Mouse (Mus musculus) neural tube, embryonic 14.5 days (tissue): ENCODE data around the gene C1ra. TPM values are rescaled to one million over a fixed set of nuclear protein-coding genes. Genes with fewer than 3 reads are reported as not detected.
"Not testable (repeated sequence)": the region's sequence is repeated elsewhere in the genome, so short reads cannot be mapped to it uniquely, and the experiment has no call there.

Experiments
- ATAC-seq: fragments of 200-750 bp; cut with Nextera tagmentation; 2 replicates; pipeline ENCODE4 v1.8.0; 2017; ENCODE audit warnings: low read depth, mild to moderate bottlenecking, moderate TSS enrichment, moderate library complexity
- H3K27ac ChIP-seq: fragments of 300-500 bp; sonication (generic); 2 replicates; pipeline ENCODE4 v1.5.1; 2014; ENCODE audit warnings: low read depth, mild to moderate bottlenecking, control low read depth, low read length, moderate library complexity, mixed read lengths
- H3K27me3 ChIP-seq: fragments of 300-500 bp; sonication (generic); 2 replicates; pipeline ENCODE4 v1.6.1; 2014; ENCODE audit warnings: low read length; ENCODE audit not compliant: control insufficient read depth, insufficient read depth
- H3K36me3 ChIP-seq: fragments of 300-500 bp; sonication (generic); 2 replicates; pipeline ENCODE4 v1.6.1; 2014; ENCODE audit warnings: low read length, mixed read lengths; ENCODE audit not compliant: control insufficient read depth, insufficient read depth
- H3K4me1 ChIP-seq: fragments of 300-500 bp; sonication (generic); 2 replicates; pipeline ENCODE4 v1.6.1; 2014; ENCODE audit warnings: low read length; ENCODE audit not compliant: control insufficient read depth, insufficient read depth
- H3K4me2 ChIP-seq: fragments of 300-500 bp; sonication (generic); 2 replicates; pipeline ENCODE4 v1.6.1; 2014; ENCODE audit warnings: mild to moderate bottlenecking, low read depth, low read length, control low read depth
- H3K4me3 ChIP-seq: fragments of 300-500 bp; sonication (generic); 2 replicates; pipeline ENCODE4 v1.5.1; 2014; ENCODE audit warnings: low read depth, low read length, control low read depth, mixed read lengths
- H3K9ac ChIP-seq: fragments of 300-500 bp; sonication (generic); replicated peaks from 2 replicates; pipeline ENCODE4 v1.6.1; 2014; ENCODE audit warnings: low read depth, mild to moderate bottlenecking, control low read depth, low read length, mixed read lengths
- H3K9me3 ChIP-seq: fragments of 300-500 bp; sonication (generic); 2 replicates; pipeline ENCODE4 v1.6.1; 2016; ENCODE audit warnings: low read length; ENCODE audit not compliant: control insufficient read depth
- WGBS: fragments of 180-500 bp; shearing (Covaris S2); extraction: QIAGEN DNeasy Blood & Tissue Kit; methylation state at CpG from one replicate; pipeline ENCODE4 v1.1.7; 2014; 5-methylcytosine and 5-hydroxymethylcytosine counted together
- polyA plus RNA-seq: library from polyadenylated mRNA; unstranded; fragments of >200 nt; fragmentation: Nextera tagmentation; extraction: Ambion mirVana; gene quantifications from 2 replicates; pipeline ENCODE4 v1.2.1, GENCODE M21; 2014

The C1ra gene
- polyA plus RNA-seq, 1 experiment from 2014 or later: 0.11 TPM

GRCm38 (mm10) chr6:124496054-124496453, 16.2 kb upstream of the C1ra start:
- no peaks in the 10 kb centered on the region for H3K9me3 ChIP-seq
- no peaks in the 10 kb centered on the region for H3K36me3 ChIP-seq
- no peak overlapping the region for H3K27ac ChIP-seq
- H3K4me1 ChIP-seq: no peaks in the 10 kb centered on the region
- no peak overlapping the region for H3K4me2 ChIP-seq
- WGBS: 96% methylated on average over 5 of the region's 5 CpGs
- H3K27me3 ChIP-seq: no peaks in the 10 kb centered on the region
- no peak overlapping the region for H3K4me3 ChIP-seq
- H3K9ac ChIP-seq: no peak overlapping the region
- ATAC-seq: no peak

- H3K4me2 ChIP-seq: no peak overlapping the region
- H3K4me1 ChIP-seq: no peaks in the 10 kb centered on the region
- H3K27ac ChIP-seq: no peak overlapping the region
- WGBS: 50% methylated on average over 10 of the region's 10 CpGs
- no peak overlapping the region for H3K4me3 ChIP-seq
- H3K9ac ChIP-seq: no peak overlapping the region
- H3K36me3 ChIP-seq: no peaks in the 10 kb centered on the region
- no peaks in the 10 kb centered on the region for H3K9me3 ChIP-seq
- ATAC-seq: no peak
- no peaks in the 10 kb centered on the region for H3K27me3 ChIP-seq
Observed at GRCm38 (mm10) chr6:124499914-124500566, 12.2 kb upstream of the C1ra start.

- ATAC-seq: no peak
- WGBS: 77% methylated on average over 4 of the region's 4 CpGs
- H3K27me3 ChIP-seq: no peaks in the 10 kb centered on the region
- no peaks in the 10 kb centered on the region for H3K4me1 ChIP-seq
- H3K9ac ChIP-seq: no peak overlapping the region
- no peaks in the 10 kb centered on the region for H3K9me3 ChIP-seq
- no peak overlapping the region for H3K27ac ChIP-seq
- no peak overlapping the region for H3K4me3 ChIP-seq
- no peak overlapping the region for H3K4me2 ChIP-seq
- no peaks in the 10 kb centered on the region for H3K36me3 ChIP-seq
Observed at GRCm38 (mm10) chr6:124501473-124501872, 10.7 kb upstream of the C1ra start.

- no peaks in the 10 kb centered on the region for H3K9me3 ChIP-seq
- no peaks in the 10 kb centered on the region for H3K36me3 ChIP-seq
- H3K4me3 ChIP-seq: no peak overlapping the region
- no peak for ATAC-seq
- H3K27ac ChIP-seq: no peak overlapping the region
- 86% methylated on average over 5 of the region's 5 CpGs for WGBS
- H3K27me3 ChIP-seq: no peaks in the 10 kb centered on the region
- no peaks in the 10 kb centered on the region for H3K4me1 ChIP-seq
- no peak overlapping the region for H3K4me2 ChIP-seq
- H3K9ac ChIP-seq: no peak overlapping the region
Observed at GRCm38 (mm10) chr6:124502021-124502420, 10.2 kb upstream of the C1ra start.

- 85% methylated on average over 4 of the region's 4 CpGs for WGBS
- ATAC-seq: no peak
Observed at GRCm38 (mm10) chr6:124505028-124505427, 7.2 kb upstream of the C1ra start.

GRCm38 (mm10) chr6:124506991-124507390, 5.2 kb upstream of the C1ra start:
- H3K9ac ChIP-seq: no peak overlapping the region
- no peak for ATAC-seq
- no peaks in the 10 kb centered on the region for H3K4me1 ChIP-seq
- H3K4me3 ChIP-seq: no peak overlapping the region
- H3K9me3 ChIP-seq: no peaks in the 10 kb centered on the region
- H3K27me3 ChIP-seq: no peaks in the 10 kb centered on the region
- no peak overlapping the region for H3K4me2 ChIP-seq
- 86% methylated on average over 6 of the region's 6 CpGs for WGBS
- H3K27ac ChIP-seq: no peak overlapping the region
- no peaks in the 10 kb centered on the region for H3K36me3 ChIP-seq

More at GRCm38 (mm10) chr6:124505028-124505427, 7.2 kb upstream of the C1ra start:
- H3K27me3 ChIP-seq: no peaks in the 10 kb centered on the region
- H3K4me2 ChIP-seq: no peak overlapping the region
- no peak overlapping the region for H3K27ac ChIP-seq
- H3K4me3 ChIP-seq: no peak overlapping the region
- no peaks in the 10 kb centered on the region for H3K36me3 ChIP-seq
- H3K9me3 ChIP-seq: no peaks in the 10 kb centered on the region
- H3K9ac ChIP-seq: no peak overlapping the region
- no peaks in the 10 kb centered on the region for H3K4me1 ChIP-seq

- Histone ChIP-seq H3K9me3 (no peaks in the 10 kb centered on the region), H3K27ac (no peak overlapping the region), H3K4me1 (no peaks in the 10 kb centered on the region), H3K27me3 (no peaks in the 10 kb centered on the region), H3K9ac (no peak overlapping the region), H3K36me3 (no peaks in the 10 kb centered on the region), H3K4me2 (no peak overlapping the region), H3K4me3 (no peak overlapping the region)
- no peak for ATAC-seq
- 80% methylated on average over 10 of the region's 10 CpGs for WGBS
Observed at GRCm38 (mm10) chr6:124508292-124508691, 3.9 kb upstream of the C1ra start.

GRCm38 (mm10) chr6:124509192-124509591, 3.0 kb upstream of the C1ra start:
- H3K9ac ChIP-seq, H3K27me3 ChIP-seq, ATAC-seq, H3K4me3 ChIP-seq, H3K4me1 ChIP-seq, H3K27ac ChIP-seq, H3K4me2 ChIP-seq, H3K36me3 ChIP-seq, H3K9me3 ChIP-seq: not testable (repeated sequence)
- 96% methylated on average over 5 of the region's 5 CpGs for WGBS

GRCm38 (mm10) chr6:124511936-124512335, 269 bp upstream of the C1ra start:
- Histone ChIP-seq H3K4me3 (no peak overlapping the region), H3K27ac (no peak overlapping the region), H3K4me1 (no peaks in the 10 kb centered on the region), H3K36me3 (no peaks in the 10 kb centered on the region), H3K4me2 (no peak overlapping the region), H3K9me3 (no peaks in the 10 kb centered on the region), H3K9ac (no peak overlapping the region), H3K27me3 (no peaks in the 10 kb centered on the region)
- whole genome bisulfite sequencing: 71% methylated on average over 6 of the region's 6 CpGs
- ATAC-seq: no peak
